Mouse (Mus musculus): ENCODE results near the gene Foxn3. TPM values are rescaled to one million over a fixed set of nuclear protein-coding genes. Genes with fewer than 3 reads are reported as not detected.

The Foxn3 gene
- polyA plus RNA-seq, 1 experiment from 2014 or later: 93.4 TPM

- Histone ChIP-seq H3K4me3 (ENCODE audit: low read depth, low read length) (no peak overlapping the region), H3K9ac (replicated peaks; ENCODE audit: low read depth, low read length) (no peak overlapping the region), H3K27me3 (ENCODE audit: control insufficient read depth, insufficient read depth, low read length) (no peaks in the 10 kb centered on the region), H3K36me3 (ENCODE audit: control insufficient read depth, insufficient read depth, low read length) (peaks cover 3% of the 10 kb centered on the region; the same call in 1 of the 2 replicates), H3K4me1 (ENCODE audit: control insufficient read depth, insufficient read depth, low read length) (peaks cover 21% of the 10 kb centered on the region; the same call in 1 of the 2 replicates), H3K27ac (ENCODE audit: low read length) (no peak overlapping the region), H3K4me2 (replicated peaks; ENCODE audit: low read depth, low read length) (no peak overlapping the region), H3K9me3 (ENCODE audit: control insufficient read depth, low read depth, low read length) (no peaks in the 10 kb centered on the region)
- 72% methylated on average over 7 of the region's 7 CpGs for WGBS
- no peak for ATAC-seq (ENCODE audit: insufficient number of reproducible peaks, insufficient read depth, low FRiP score, low read depth)
Observed at GRCm38 (mm10) chr12:99293532-99293931, 269.9 kb downstream of the Foxn3 start.

- no peaks in the 10 kb centered on the region for H3K9me3 ChIP-seq (ENCODE audit: control insufficient read depth, low read depth, low read length)
- no peak for ATAC-seq (ENCODE audit: insufficient number of reproducible peaks, insufficient read depth, low FRiP score, low read depth)
- no peaks in the 10 kb centered on the region for H3K27me3 ChIP-seq (ENCODE audit: control insufficient read depth, insufficient read depth, low read length)
- no peak overlapping the region for H3K27ac ChIP-seq (ENCODE audit: low read length)
- no peak overlapping the region for H3K4me2 ChIP-seq (replicated peaks; ENCODE audit: low read depth, low read length)
- H3K9ac ChIP-seq (replicated peaks; ENCODE audit: low read depth, low read length): no peak overlapping the region
- 81% methylated on average over 6 of the region's 6 CpGs for WGBS
- H3K4me1 ChIP-seq (ENCODE audit: control insufficient read depth, insufficient read depth, low read length): peaks cover 9% of the 10 kb centered on the region; the same call in 1 of the 2 replicates
- H3K4me3 ChIP-seq (ENCODE audit: low read depth, low read length): no peak overlapping the region
- peaks cover 3% of the 10 kb centered on the region; the same call in 1 of the 2 replicates for H3K36me3 ChIP-seq (ENCODE audit: control insufficient read depth, insufficient read depth, low read length)
Observed at GRCm38 (mm10) chr12:99292152-99292551, 271.2 kb downstream of the Foxn3 start.

GRCm38 (mm10) chr12:99287081-99287480 lies 276.3 kb downstream of the Foxn3 start:
- H3K27ac ChIP-seq (ENCODE audit: low read length): no peak overlapping the region
- no peak overlapping the region for H3K4me3 ChIP-seq (ENCODE audit: low read depth, low read length)
- no peaks in the 10 kb centered on the region for H3K27me3 ChIP-seq (ENCODE audit: control insufficient read depth, insufficient read depth, low read length)
- H3K9me3 ChIP-seq (ENCODE audit: control insufficient read depth, low read depth, low read length): no peaks in the 10 kb centered on the region
- peaks cover 4% of the 10 kb centered on the region; the same call in 1 of the 2 replicates for H3K4me1 ChIP-seq (ENCODE audit: control insufficient read depth, insufficient read depth, low read length)
- H3K36me3 ChIP-seq (ENCODE audit: control insufficient read depth, insufficient read depth, low read length): peaks cover 3% of the 10 kb centered on the region; the same call in 1 of the 2 replicates
- 62% methylated on average over 5 of the region's 5 CpGs for WGBS
- ATAC-seq (ENCODE audit: insufficient number of reproducible peaks, insufficient read depth, low FRiP score, low read depth): no peak
- H3K4me2 ChIP-seq (replicated peaks; ENCODE audit: low read depth, low read length): no peak overlapping the region
- no peak overlapping the region for H3K9ac ChIP-seq (replicated peaks; ENCODE audit: low read depth, low read length)

- H3K4me2 ChIP-seq (replicated peaks; ENCODE audit: low read depth, low read length): no peak overlapping the region
- H3K4me1 ChIP-seq (ENCODE audit: control insufficient read depth, insufficient read depth, low read length): peaks cover 4% of the 10 kb centered on the region; the same call in 1 of the 2 replicates
- no peak overlapping the region for H3K9ac ChIP-seq (replicated peaks; ENCODE audit: low read depth, low read length)
- no peak overlapping the region for H3K4me3 ChIP-seq (ENCODE audit: low read depth, low read length)
- no peak for ATAC-seq (ENCODE audit: insufficient number of reproducible peaks, insufficient read depth, low FRiP score, low read depth)
- H3K9me3 ChIP-seq (ENCODE audit: control insufficient read depth, low read depth, low read length): no peaks in the 10 kb centered on the region
- H3K36me3 ChIP-seq (ENCODE audit: control insufficient read depth, insufficient read depth, low read length): peaks cover 3% of the 10 kb centered on the region; the same call in 1 of the 2 replicates
- 83% methylated on average over 6 of the region's 6 CpGs for WGBS
- no peaks in the 10 kb centered on the region for H3K27me3 ChIP-seq (ENCODE audit: control insufficient read depth, insufficient read depth, low read length)
- H3K27ac ChIP-seq (ENCODE audit: low read length): no peak overlapping the region
Observed at GRCm38 (mm10) chr12:99286662-99287061, 276.7 kb downstream of the Foxn3 start.

- H3K4me3 ChIP-seq (ENCODE audit: low read depth, low read length): no peak overlapping the region
- H3K4me2 ChIP-seq (replicated peaks; ENCODE audit: low read depth, low read length): no peak overlapping the region
- ATAC-seq (ENCODE audit: insufficient number of reproducible peaks, insufficient read depth, low FRiP score, low read depth): no peak
- H3K9ac ChIP-seq (replicated peaks; ENCODE audit: low read depth, low read length): no peak overlapping the region
- no peak overlapping the region; the same call in 1 of the 2 replicates for H3K27ac ChIP-seq (ENCODE audit: low read length)
- H3K4me1 ChIP-seq (ENCODE audit: control insufficient read depth, insufficient read depth, low read length): peaks cover 4% of the 10 kb centered on the region; the same call in 1 of the 2 replicates
- peaks cover 3% of the 10 kb centered on the region; the same call in 1 of the 2 replicates for H3K36me3 ChIP-seq (ENCODE audit: control insufficient read depth, insufficient read depth, low read length)
- 85% methylated on average over 8 of the region's 8 CpGs for WGBS
- H3K9me3 ChIP-seq (ENCODE audit: control insufficient read depth, low read depth, low read length): no peaks in the 10 kb centered on the region
- no peaks in the 10 kb centered on the region for H3K27me3 ChIP-seq (ENCODE audit: control insufficient read depth, insufficient read depth, low read length)
Observed at GRCm38 (mm10) chr12:99285656-99286055, 277.7 kb downstream of the Foxn3 start.

- H3K4me3 ChIP-seq (ENCODE audit: low read depth, low read length): no peak overlapping the region
- no peak overlapping the region for H3K9ac ChIP-seq (replicated peaks; ENCODE audit: low read depth, low read length)
- H3K27ac ChIP-seq (ENCODE audit: low read length): peak overlapping the region; percentile 22; the same call in 1 of the 2 replicates
- H3K4me2 ChIP-seq (replicated peaks; ENCODE audit: low read depth, low read length): no peak overlapping the region
- WGBS: 46% methylated on average over 9 of the region's 9 CpGs
- H3K27me3 ChIP-seq (ENCODE audit: control insufficient read depth, insufficient read depth, low read length): no peaks in the 10 kb centered on the region
- H3K36me3 ChIP-seq (ENCODE audit: control insufficient read depth, insufficient read depth, low read length): no peaks in the 10 kb centered on the region
- no peaks in the 10 kb centered on the region for H3K9me3 ChIP-seq (ENCODE audit: control insufficient read depth, low read depth, low read length)
- ATAC-seq (ENCODE audit: insufficient number of reproducible peaks, insufficient read depth, low FRiP score, low read depth): 0 out of 2 replicates have a peak, but pooled peaks have one; percentile 25
- peaks cover 7% of the 10 kb centered on the region; the same call in 1 of the 2 replicates for H3K4me1 ChIP-seq (ENCODE audit: control insufficient read depth, insufficient read depth, low read length)
Observed at GRCm38 (mm10) chr12:99285199-99285598, 278.2 kb downstream of the Foxn3 start.

- H3K9me3 ChIP-seq (ENCODE audit: control insufficient read depth, low read depth, low read length): no peaks in the 10 kb centered on the region
- H3K27me3 ChIP-seq (ENCODE audit: control insufficient read depth, insufficient read depth, low read length): no peaks in the 10 kb centered on the region
- H3K4me3 ChIP-seq (ENCODE audit: low read depth, low read length): no peak overlapping the region
- H3K9ac ChIP-seq (replicated peaks; ENCODE audit: low read depth, low read length): no peak overlapping the region
- no peaks in the 10 kb centered on the region for H3K36me3 ChIP-seq (ENCODE audit: control insufficient read depth, insufficient read depth, low read length)
- no peak for ATAC-seq (ENCODE audit: insufficient number of reproducible peaks, insufficient read depth, low FRiP score, low read depth)
- 59% methylated on average over 8 of the region's 8 CpGs for WGBS
- H3K4me1 ChIP-seq (ENCODE audit: control insufficient read depth, insufficient read depth, low read length): peaks cover 8% of the 10 kb centered on the region; the same call in 1 of the 2 replicates
- H3K4me2 ChIP-seq (replicated peaks; ENCODE audit: low read depth, low read length): no peak overlapping the region
- H3K27ac ChIP-seq (ENCODE audit: low read length): peak overlapping the region; percentile 39; the same call in 1 of the 2 replicates
Observed at GRCm38 (mm10) chr12:99284419-99285069, 278.8 kb downstream of the Foxn3 start.

- 90% methylated on average over 13 of the region's 13 CpGs for WGBS
- Histone ChIP-seq H3K9me3 (ENCODE audit: control insufficient read depth, low read depth, low read length) (no peaks in the 10 kb centered on the region), H3K4me2 (replicated peaks; ENCODE audit: low read depth, low read length) (no peak overlapping the region), H3K4me3 (ENCODE audit: low read depth, low read length) (no peak overlapping the region), H3K27me3 (ENCODE audit: control insufficient read depth, insufficient read depth, low read length) (no peaks in the 10 kb centered on the region), H3K27ac (ENCODE audit: low read length) (no peak overlapping the region), H3K36me3 (ENCODE audit: control insufficient read depth, insufficient read depth, low read length) (no peaks in the 10 kb centered on the region), H3K9ac (replicated peaks; ENCODE audit: low read depth, low read length) (no peak overlapping the region), H3K4me1 (ENCODE audit: control insufficient read depth, insufficient read depth, low read length) (peaks cover 8% of the 10 kb centered on the region; the same call in 1 of the 2 replicates)
- no peak for ATAC-seq (ENCODE audit: insufficient number of reproducible peaks, insufficient read depth, low FRiP score, low read depth)
Observed at GRCm38 (mm10) chr12:99280826-99281225, 282.6 kb downstream of the Foxn3 start.
